Mouse (Mus musculus) embryonic facial prominence, embryonic 12.5 days (tissue): ENCODE measurements at regions not wholly inside any gene's neighbourhood (a gene's known extent, or its start where the extent isn't known, plus 50 kb on each side); places are given as distances from the start of the nearest gene placed in this dataset.
A peak's percentile ranks its signal among the peaks of the same experiment; 100 is the strongest.

ENCODE experiments used
- ATAC-seq: fragments of 200-750 bp; cut with Nextera tagmentation; 2 replicates; pipeline ENCODE4 v1.8.0; 2017; ENCODE audit not compliant: insufficient number of reproducible peaks, insufficient read depth, low FRiP score, low TSS enrichment
- H3K27ac ChIP-seq: fragments of 300-500 bp; sonication (generic); 2 replicates; pipeline ENCODE4 v1.5.1; 2016; ENCODE audit warnings: mild to moderate bottlenecking
- H3K27me3 ChIP-seq: fragments of 300-500 bp; sonication (generic); 2 replicates; pipeline ENCODE4 v1.6.1; 2016; ENCODE audit warnings: mild to moderate bottlenecking, moderate library complexity
- H3K36me3 ChIP-seq: fragments of 300-500 bp; sonication (generic); 2 replicates; pipeline ENCODE4 v1.6.1; 2016; ENCODE audit warnings: mild to moderate bottlenecking
- H3K4me1 ChIP-seq: fragments of 300-500 bp; sonication (generic); 2 replicates; pipeline ENCODE4 v1.6.1; 2016
- H3K4me2 ChIP-seq: fragments of 300-500 bp; sonication (generic); replicated peaks from 2 replicates; pipeline ENCODE4 v1.6.1; 2016; ENCODE audit warnings: mild to moderate bottlenecking, moderate library complexity
- H3K4me3 ChIP-seq: fragments of 300-500 bp; sonication (generic); 2 replicates; pipeline ENCODE4 v1.5.1; 2016; ENCODE audit warnings: mild to moderate bottlenecking
- H3K9ac ChIP-seq: fragments of 300-500 bp; sonication (generic); 2 replicates; pipeline ENCODE4 v1.6.1; 2016; ENCODE audit warnings: mild to moderate bottlenecking, moderate library complexity
- H3K9me3 ChIP-seq: fragments of 300-500 bp; sonication (generic); 2 replicates; pipeline ENCODE4 v1.6.1; 2016; ENCODE audit warnings: mild to moderate bottlenecking, moderate library complexity
- WGBS: fragments of 180-500 bp; shearing (Covaris S2); methylation state at CpG from one replicate; pipeline ENCODE4 v1.1.7; 2016; 5-methylcytosine and 5-hydroxymethylcytosine counted together

DNA sequence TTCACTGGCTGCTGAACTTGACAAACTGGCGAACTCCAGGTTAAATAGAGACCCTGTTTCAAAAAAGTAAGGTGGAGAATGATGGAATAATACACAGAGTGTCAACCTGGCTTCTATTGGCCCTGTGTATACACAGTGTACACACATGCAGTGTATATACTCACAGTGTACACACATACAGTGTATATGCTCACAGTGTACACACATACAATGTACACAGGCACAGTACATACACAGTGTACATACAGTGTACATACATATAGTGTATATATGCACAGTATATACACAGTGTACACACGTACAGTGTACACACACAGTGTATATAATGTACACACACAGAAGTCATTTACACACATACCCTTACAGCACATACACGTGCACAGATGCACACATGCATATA is 52.4 kb upstream of the Aldh1b1 start:
- H3K4me3 ChIP-seq = no peak overlapping the region
- no peak overlapping the region for H3K27ac ChIP-seq
- H3K9me3 ChIP-seq = no peaks in the 10 kb centered on the region
- ATAC-seq = 0 out of 2 replicates have a peak, but pooled peaks have one; percentile 30
- no peaks in the 10 kb centered on the region; the same call in 1 of the 2 replicates for H3K4me1 ChIP-seq
- H3K36me3 ChIP-seq = no peaks in the 10 kb centered on the region
- 82% methylated on average over 3 of the region's 3 CpGs for WGBS
- H3K9ac ChIP-seq = no peak overlapping the region
- no peaks in the 10 kb centered on the region for H3K27me3 ChIP-seq
- H3K4me2 ChIP-seq = no peak overlapping the region

DNA sequence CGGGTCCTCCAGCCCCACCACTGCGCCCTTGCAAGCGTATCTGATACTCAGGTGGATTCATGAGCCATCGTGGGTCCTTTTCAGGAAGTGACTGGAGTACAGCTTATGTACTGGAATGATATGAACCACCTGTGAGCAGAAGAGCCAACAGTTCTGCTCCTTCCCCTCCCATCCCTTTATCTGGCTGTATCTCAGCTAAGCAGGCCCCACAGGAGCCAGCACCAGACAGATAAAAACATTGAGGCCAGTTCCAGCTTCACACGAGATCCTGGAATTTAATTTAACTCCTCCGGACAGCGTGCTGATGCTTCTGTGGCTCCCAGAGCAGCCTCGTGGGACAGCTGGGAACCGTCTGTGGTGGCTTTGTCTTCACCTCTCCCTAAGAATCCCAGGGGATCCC is 53.1 kb upstream of the Aldh1b1 start:
- Histone ChIP-seq H3K27me3 (no peaks in the 10 kb centered on the region), H3K36me3 (no peaks in the 10 kb centered on the region), H3K27ac (no peak overlapping the region), H3K4me1 (no peaks in the 10 kb centered on the region; the same call in 1 of the 2 replicates), H3K4me2 (no peak overlapping the region), H3K4me3 (no peak overlapping the region), H3K9me3 (no peaks in the 10 kb centered on the region), H3K9ac (no peak overlapping the region)
- ATAC-seq = no peak
- 51% methylated on average over 9 of the region's 9 CpGs for WGBS

DNA sequence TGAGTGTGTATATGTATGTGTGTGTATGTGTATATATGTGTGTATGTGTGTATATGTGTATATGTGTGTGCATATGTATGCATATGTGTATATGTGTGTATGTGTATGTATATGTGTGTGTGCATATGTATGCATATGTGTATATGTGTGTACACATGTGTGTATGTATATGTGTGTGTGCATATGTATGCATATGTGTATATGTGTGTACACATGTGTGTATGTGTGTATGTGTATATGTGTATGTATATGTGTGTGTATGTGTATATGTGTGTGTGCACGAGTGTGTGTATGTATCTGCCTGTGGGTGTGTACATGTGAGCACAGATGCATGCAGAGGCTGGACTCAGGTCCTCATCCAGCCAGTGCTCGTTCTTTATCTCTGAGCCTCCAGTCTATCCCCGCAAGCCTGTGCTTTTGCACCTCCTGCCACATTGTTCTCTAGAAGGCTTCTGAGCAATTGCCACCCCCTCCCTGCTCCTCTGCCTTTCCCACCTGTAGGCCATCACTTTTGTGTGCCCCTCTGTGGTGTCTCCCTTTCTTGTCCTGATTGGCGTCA is 53.9 kb upstream of the Aldh1b1 start:
- ATAC-seq = peak; percentile 64; the same call in 1 of the 2 replicates
- no peak overlapping the region for H3K4me2 ChIP-seq
- no peaks in the 10 kb centered on the region for H3K27me3 ChIP-seq
- no peak overlapping the region for H3K27ac ChIP-seq
- no peak overlapping the region for H3K4me3 ChIP-seq
- no peaks in the 10 kb centered on the region for H3K9me3 ChIP-seq
- WGBS = 77% methylated on average over 4 of the region's 4 CpGs
- no peaks in the 10 kb centered on the region for H3K36me3 ChIP-seq
- no peak overlapping the region for H3K9ac ChIP-seq
- peaks cover 1% of the 10 kb centered on the region; the same call in 1 of the 2 replicates for H3K4me1 ChIP-seq

DNA sequence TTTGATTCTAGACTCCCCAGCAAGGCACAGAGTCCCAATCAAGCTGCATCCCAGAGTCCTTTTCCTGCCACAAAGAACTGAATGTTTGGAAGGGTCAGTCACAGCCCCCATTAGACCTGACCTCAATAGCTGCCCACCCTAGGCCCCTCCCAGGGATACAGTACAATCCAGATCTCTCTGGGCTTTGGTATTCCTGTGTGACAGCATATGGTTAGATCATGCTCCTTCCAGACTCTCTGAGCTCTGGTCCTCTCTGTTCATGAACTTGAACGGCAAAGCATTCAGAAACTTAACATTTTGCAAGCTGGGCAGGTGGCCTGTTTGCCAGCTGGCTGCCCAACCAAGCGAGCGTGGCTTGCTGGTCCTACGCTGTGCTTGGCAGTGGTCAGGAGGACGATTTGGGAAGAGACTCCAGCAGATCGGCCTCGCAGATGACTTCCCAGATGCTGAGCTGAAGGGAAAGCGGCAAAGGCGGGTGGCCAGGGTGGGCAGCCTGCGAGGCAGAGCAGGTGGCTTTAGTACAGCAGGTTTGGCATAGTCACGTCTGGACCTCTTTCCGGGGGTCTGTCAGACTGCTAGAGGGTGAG is 58.0 kb upstream of the Aldh1b1 start:
- H3K4me1 ChIP-seq = peaks cover 12% of the 10 kb centered on the region; the same call in 1 of the 2 replicates
- H3K9ac ChIP-seq = no peak overlapping the region
- 84% methylated on average over 12 of the region's 12 CpGs for WGBS
- H3K36me3 ChIP-seq = no peaks in the 10 kb centered on the region
- no peaks in the 10 kb centered on the region for H3K27me3 ChIP-seq
- ATAC-seq = no peak
- H3K4me3 ChIP-seq = no peak overlapping the region
- no peaks in the 10 kb centered on the region for H3K9me3 ChIP-seq
- no peak overlapping the region for H3K27ac ChIP-seq
- no peak overlapping the region for H3K4me2 ChIP-seq

DNA sequence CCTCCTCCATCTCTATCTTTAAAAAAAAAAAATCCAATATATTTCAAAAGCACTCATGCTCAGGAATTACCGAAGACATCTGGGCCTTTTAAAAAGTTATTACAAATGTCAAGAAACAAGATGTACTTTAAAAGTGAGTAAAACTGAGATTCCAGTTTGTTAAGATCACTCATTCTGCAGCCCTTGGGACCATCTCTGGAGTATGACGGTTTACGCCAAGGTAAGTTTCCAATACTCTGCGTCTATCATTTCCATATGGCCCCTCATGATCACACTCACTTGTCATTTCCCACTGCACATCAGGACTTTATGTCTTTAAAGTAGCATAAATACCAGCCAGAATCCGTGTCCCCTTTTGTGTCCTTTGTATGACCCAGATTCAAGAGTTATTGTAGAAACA is 58.5 kb upstream of the Aldh1b1 start:
- 62% methylated on average over 5 of the region's 5 CpGs for WGBS
- H3K36me3 ChIP-seq = no peaks in the 10 kb centered on the region
- H3K4me2 ChIP-seq = no peak overlapping the region
- H3K27me3 ChIP-seq = no peaks in the 10 kb centered on the region
- ATAC-seq = no peak
- no peak overlapping the region for H3K27ac ChIP-seq
- no peak overlapping the region for H3K4me3 ChIP-seq
- H3K9me3 ChIP-seq = no peaks in the 10 kb centered on the region
- H3K9ac ChIP-seq = no peak overlapping the region
- H3K4me1 ChIP-seq = 0 out of 2 replicates have a peak, but pooled peaks cover 12% of the 10 kb centered on the region

DNA sequence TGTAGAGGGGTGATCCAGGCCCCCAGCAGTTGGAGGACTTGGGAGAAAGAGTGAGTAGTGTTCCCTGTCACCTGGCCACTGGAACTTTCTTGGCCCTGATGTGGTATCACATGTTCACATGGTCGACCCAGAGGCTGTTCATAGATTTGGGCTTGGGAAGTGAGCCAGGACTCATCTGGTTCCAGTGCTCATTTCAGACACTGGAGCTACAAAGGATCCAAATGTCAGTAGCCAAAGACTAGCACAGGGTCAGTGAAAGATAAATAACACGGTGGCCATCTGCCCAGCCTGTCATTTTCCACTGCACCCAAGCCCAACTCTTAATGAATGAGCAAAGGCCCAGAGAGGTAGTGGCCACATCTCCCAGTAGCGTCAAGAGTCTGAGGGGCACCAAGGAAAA is 59.1 kb upstream of the Aldh1b1 start:
- 0 out of 2 replicates have a peak, but pooled peaks cover 12% of the 10 kb centered on the region for H3K4me1 ChIP-seq
- H3K36me3 ChIP-seq = no peaks in the 10 kb centered on the region
- no peak for ATAC-seq
- 83% methylated on average over 3 of the region's 3 CpGs for WGBS
- no peak overlapping the region for H3K9ac ChIP-seq
- H3K27me3 ChIP-seq = no peaks in the 10 kb centered on the region
- H3K4me2 ChIP-seq = no peak overlapping the region
- H3K4me3 ChIP-seq = no peak overlapping the region
- no peak overlapping the region for H3K27ac ChIP-seq
- H3K9me3 ChIP-seq = no peaks in the 10 kb centered on the region

DNA sequence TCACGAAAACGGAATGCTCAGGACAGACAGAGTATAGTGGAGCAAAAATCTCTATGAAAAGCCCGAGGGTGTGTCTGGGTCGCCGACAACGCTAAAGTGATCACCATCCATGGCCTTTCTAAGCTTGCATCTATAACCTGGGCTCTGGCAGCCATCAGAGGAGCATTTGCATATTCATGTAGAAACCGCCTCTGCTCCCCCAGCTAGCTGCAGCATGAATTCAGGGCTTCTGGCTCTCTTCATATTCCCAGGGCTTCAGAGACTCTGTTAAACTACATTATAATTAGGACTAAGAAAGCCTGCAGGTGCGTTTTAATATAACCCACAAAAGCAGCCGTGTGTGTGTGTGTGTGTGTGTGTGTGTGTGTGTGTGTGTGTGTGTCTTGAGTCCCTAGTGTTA is 59.7 kb upstream of the Aldh1b1 start:
- H3K9ac ChIP-seq = no peak overlapping the region
- no peak overlapping the region for H3K4me2 ChIP-seq
- 0 out of 2 replicates have a peak, but pooled peaks cover 12% of the 10 kb centered on the region for H3K4me1 ChIP-seq
- no peaks in the 10 kb centered on the region for H3K27me3 ChIP-seq
- no peak for ATAC-seq
- H3K9me3 ChIP-seq = no peaks in the 10 kb centered on the region
- H3K36me3 ChIP-seq = no peaks in the 10 kb centered on the region
- 63% methylated on average over 9 of the region's 9 CpGs for WGBS
- H3K4me3 ChIP-seq = no peak overlapping the region
- no peak overlapping the region for H3K27ac ChIP-seq

DNA sequence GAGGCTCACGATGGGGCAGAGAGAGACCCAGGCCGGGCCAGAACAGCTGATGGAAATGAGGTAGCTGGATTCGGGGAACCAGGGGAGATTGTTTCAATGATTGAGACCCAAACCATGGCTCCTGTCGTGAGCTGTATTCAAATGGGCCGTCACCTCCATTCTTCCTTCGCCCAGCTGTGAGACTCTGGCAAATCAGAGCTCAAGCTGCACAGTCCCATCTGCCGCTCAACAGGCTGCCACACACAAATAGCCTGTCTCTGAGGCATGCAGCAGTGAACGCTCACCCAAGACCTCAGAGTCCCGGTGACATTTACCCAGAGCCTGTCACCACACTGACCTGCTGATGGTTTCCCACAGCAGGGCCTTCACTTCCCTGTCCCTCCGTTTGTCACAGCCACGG is 60.1 kb upstream of the Aldh1b1 start:
- Histone ChIP-seq H3K4me1 (0 out of 2 replicates have a peak, but pooled peaks cover 12% of the 10 kb centered on the region), H3K4me3 (no peak overlapping the region), H3K9ac (no peak overlapping the region), H3K27me3 (no peaks in the 10 kb centered on the region), H3K4me2 (no peak overlapping the region), H3K27ac (no peak overlapping the region), H3K36me3 (no peaks in the 10 kb centered on the region), H3K9me3 (no peaks in the 10 kb centered on the region)
- WGBS = 58% methylated on average over 11 of the region's 11 CpGs
- no peak for ATAC-seq

DNA sequence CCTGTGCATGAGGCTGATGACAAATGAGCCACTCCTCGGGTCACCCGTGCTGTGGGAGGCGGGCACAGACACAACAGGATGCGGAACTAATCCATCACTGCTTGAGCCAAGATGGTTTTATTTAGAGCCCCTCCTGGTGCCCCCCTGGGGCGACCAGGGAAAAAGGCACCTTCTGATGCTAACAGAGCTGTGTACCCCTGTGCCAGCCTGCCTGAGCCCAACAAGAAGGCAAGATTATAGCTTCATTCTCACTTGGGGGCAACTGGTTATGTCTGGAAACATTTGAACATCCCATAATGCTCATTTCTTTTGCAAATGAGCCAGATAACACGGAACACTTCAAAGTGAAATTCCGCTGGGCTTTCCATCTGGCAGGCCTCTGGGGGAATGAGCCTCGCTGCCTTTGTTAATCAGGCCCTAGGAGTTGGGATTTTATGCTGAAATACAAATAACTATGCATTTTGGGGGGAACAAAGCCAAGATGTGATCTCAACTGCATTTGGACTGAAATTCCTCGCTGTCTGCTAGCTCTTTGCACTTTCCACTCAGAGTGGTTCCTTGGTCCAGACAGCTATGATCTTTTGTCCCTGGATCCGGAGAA is 62.5 kb upstream of the Aldh1b1 start:
- H3K9me3 ChIP-seq = no peaks in the 10 kb centered on the region
- 41% methylated on average over 10 of the region's 10 CpGs for WGBS
- peaks cover 14% of the 10 kb centered on the region; the same call in 1 of the 2 replicates for H3K4me1 ChIP-seq
- H3K27ac ChIP-seq = 0 out of 2 replicates have a peak overlapping the region, but pooled peaks have one; percentile 46
- H3K4me2 ChIP-seq = no peak overlapping the region
- H3K9ac ChIP-seq = no peak overlapping the region
- no peak for ATAC-seq
- H3K36me3 ChIP-seq = no peaks in the 10 kb centered on the region
- H3K4me3 ChIP-seq = no peak overlapping the region
- H3K27me3 ChIP-seq = no peaks in the 10 kb centered on the region

DNA sequence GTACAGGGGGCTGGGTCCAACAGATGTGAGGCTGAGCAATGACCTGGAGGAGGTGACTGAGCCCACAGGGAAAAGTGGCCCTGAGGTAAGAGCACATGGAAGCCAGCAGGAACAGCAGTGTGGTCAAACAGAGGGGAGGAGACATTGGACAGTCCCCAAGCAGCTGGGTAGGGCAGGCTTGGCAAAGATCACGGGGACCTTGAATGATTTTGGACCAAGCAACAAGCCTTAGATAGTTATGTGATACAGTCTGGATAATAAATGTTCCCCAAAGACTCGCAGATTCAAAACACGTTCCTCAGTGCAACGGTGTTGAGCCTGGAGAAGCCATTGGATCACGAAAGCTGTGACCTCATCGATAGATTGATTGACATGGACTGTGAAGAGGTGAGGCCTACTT is 64.8 kb upstream of the Aldh1b1 start:
- no peaks in the 10 kb centered on the region for H3K36me3 ChIP-seq
- H3K4me2 ChIP-seq = no peak overlapping the region
- H3K9ac ChIP-seq = no peak overlapping the region
- no peaks in the 10 kb centered on the region for H3K9me3 ChIP-seq
- H3K27me3 ChIP-seq = no peaks in the 10 kb centered on the region
- H3K4me3 ChIP-seq = no peak overlapping the region
- peaks cover 31% of the 10 kb centered on the region for H3K4me1 ChIP-seq
- H3K27ac ChIP-seq = no peak overlapping the region
- no peak for ATAC-seq
- WGBS = 89% methylated on average over 6 of the region's 6 CpGs

DNA sequence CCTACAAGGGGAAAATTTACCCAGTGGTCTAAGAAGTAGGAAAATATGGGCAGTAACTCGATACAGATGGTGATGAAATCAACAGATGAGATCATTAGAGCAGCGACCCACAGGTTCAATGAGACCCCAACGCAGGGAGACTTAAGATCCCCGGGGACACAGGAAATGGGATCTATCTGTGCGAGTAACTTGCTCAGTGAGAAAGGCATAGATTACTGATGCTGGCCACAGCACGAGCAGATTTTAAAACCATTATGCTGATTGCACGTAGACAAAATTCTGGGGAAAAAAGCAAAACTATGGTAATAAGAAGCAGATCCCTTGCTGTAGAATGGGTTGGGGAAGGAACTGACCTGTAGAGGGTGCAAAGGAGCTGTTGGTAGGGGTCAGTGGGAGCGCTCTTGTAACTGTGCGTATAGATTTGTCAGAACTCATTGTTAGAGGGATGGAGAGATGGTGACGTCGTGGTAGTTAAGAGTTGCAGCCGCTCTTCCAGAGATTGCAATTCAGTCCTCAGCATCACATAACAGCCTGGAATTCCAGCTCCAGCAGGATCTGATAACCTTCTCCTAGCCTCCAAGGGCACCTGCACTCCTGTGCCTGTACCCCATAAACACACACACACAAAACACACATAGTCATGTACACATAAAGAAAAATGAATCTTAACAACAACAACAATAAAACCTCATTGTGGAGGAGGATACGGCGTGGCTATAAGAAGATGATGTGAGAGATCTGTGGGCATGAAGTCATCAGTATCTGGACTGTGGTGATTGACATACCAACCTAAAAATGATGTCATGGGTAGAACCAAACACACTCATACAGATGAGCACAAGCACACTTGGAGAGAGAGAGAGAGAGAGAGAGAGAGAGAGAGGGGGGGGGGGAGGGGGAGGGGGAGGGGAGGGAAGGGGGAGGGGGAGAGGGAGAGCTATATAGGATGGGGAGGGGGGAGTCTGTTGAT is 67.7 kb upstream of the Aldh1b1 start:
- H3K9ac ChIP-seq = no peak overlapping the region
- H3K36me3 ChIP-seq = no peaks in the 10 kb centered on the region
- H3K4me2 ChIP-seq = peak overlapping the region; percentile 25; the same call in 1 of the 2 replicates
- peak overlapping the region; percentile 92 for H3K27ac ChIP-seq
- no peaks in the 10 kb centered on the region for H3K27me3 ChIP-seq
- H3K4me3 ChIP-seq = no peak overlapping the region
- no peaks in the 10 kb centered on the region for H3K9me3 ChIP-seq
- WGBS = 14% methylated on average over 14 of the region's 14 CpGs
- peaks cover 28% of the 10 kb centered on the region for H3K4me1 ChIP-seq
- ATAC-seq = peak; percentile 66; the same call in 1 of the 2 replicates
